Mouse (Mus musculus) adrenal gland, postnatal 25 days (tissue): Measurements from ENCODE around the gene Tnr. TPM values are rescaled to one million over a fixed set of nuclear protein-coding genes. Genes with fewer than 3 reads are reported as not detected.

Source experiments
- DNase-seq: peaks from one replicate; pipeline ENCODE4 v3.0.0; 2021; ENCODE audit warnings: mixed read lengths
- long read RNA-seq: library from polyadenylated mRNA; stranded (forward); transcript quantifications from one replicate; pipeline ENCODE4 v2.0.0, GENCODE M21; 2021
- total RNA-seq: library from RNA; stranded (reverse); gene quantifications from 2 replicates; pipeline ENCODE4 v1.2.3, GENCODE M21; 2021

The Tnr gene
- 2.0 and 5.0 TPM in 2 replicates for total RNA-seq
- long read RNA-seq: 0 reads

DNA sequence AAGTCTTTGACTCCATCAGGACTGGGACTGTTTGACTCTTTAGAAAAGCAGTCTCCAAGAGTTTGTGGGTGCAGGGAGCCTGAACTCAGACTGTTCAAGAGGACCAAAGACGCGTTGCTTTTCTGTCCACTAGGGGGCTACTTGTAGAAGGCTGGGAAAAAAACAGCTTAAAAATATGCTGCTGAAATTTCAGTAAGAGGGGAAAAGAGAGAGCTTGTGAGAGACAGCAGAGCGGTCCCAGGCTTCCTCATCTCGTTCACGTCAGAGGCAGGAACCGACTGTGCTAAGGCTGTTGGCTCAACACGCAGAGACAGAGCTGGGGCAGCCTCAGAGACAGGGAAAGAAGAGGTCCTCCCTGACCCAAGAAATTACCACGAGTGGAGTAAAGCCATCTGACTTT lies at the start of gene Tnr:
Gene Tnr, plus strand, starts transcription at position 192 of the 400 bp plus-strand sequence.
- peak; percentile 13 for DNase-seq

DNA sequence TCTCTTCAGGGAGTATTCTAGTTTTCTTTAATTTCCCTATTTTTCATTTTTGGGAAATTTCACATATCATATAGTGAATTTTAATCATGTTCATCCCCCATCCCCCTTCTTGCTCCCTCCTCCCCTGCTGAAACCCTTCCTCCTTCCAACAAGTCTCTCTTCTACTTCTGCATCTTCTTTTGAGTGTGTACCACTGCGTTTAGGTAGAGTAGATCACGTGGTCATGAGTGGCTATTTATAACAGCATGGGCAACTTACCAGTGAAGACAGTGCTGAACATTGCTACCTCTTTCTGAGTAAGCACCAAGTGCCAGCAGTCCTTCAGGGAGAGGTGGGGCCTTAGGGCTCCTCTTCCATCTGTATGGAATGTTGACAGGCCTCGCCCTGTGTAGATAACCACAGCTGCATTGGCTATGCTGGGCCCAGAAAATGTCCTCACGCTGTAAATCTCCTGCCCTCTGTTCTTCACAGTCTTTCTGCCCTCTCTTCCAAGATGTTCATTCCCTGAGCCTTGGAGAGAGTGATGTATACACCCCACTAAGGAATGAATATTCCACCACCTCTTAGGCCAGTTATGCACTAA lies 33.6 kb upstream of the Tnr start:
- DNase-seq: no peak

DNA sequence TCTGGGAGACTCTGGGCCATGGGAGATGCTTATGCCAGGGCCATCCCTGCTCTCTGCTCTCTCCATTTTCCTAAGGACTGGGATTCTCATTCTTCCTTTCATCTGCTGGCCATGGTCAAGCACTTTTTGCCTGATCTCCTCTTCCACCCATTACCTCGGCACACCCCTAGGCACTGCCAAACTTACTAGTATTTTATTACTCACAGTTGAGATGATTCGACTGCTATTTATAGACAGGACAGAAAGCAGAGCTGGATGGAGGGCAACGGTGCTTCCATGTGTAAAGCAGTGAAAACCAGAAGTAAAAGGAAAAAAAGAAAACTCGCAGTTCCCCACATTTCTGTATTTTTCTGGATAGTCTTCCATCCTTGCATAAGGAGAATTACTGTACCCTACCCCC lies 31.0 kb upstream of the Tnr start:
- DNase-seq: no peak

DNA sequence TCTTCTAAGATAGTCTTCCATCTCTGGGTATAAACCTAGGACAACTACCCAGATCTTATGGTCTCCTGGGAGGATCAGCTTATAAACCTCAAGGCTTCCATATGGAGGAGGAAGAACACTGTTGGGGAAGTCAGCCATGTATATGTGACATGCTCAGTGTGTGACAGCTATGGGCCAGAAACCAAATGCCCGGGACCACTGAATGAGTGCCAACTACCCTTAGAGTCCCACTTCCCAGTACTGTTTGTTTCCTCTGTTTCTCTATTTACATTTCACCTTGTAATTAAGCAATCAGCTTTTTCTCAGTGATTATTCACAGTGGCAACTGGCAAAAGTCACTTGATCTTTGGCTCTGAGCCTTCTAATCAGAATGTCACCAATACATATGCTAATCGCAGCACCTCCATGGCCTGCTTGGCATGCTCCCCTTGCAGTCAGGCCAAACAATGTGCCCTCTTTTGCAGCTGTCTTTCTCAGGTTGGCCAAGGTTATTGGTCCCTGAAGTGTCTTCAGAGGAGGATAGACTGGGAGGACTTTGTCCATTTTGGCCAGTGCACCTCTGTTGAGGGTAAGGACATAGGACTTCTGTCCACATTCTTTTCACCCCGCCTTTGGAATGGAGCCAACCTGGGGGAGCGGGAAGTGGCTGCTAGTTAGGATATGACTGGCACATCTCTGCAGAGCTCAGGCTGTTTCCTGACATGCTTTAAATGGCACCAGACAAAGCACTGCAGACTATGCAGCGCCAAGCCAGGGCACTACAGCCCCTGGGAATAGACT lies 29.7 kb upstream of the Tnr start:
- no peak for DNase-seq

DNA sequence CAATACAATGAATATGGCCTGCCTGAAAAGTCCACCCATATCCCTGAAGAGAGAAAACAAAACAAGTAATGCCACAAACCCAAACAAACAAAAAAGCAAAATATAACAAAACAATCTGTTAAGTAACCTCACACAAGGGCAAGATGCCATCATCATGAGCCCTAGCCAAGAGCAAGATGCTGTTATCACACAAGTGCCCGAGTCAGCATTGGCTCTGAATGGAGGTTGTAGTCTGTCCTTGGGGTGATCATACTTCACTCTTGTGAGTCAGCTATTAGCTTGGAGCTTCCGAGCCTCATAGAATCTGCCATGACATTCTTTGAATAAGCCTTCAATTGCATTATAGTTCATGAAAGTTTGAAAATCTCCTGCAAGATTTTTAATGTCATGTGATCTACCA lies 25.3 kb upstream of the Tnr start:
- DNase-seq: no peak

DNA sequence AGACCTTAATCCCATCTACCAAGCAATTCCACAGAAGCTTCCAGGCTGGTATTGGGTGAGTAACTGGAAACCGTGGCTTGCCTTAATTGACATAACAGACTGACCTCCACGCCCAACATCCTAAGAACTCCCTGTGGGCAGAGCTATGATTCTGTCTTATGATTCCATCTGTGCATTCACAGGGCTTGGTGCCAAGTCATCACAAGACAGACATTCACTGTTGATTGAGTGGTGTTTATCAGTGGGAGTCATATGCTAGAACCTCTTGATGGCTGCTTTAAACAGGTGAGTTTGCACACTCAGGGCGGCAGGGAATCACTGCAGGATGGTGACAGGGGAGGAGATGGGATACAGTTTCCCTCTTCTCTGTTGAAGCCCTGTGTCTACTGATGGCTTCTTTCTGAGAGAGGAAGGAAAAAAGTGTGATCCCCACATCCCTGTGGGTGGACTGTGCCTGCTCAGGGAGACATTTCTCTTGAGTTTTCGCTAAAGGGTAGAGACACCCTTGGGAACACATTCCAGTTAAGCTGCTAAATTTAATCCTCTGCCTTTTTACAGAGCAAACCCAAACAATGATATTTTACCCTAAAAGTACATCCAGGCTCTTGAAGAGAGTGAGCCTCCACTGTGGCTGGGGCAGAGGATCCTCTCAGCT lies 23.6 kb upstream of the Tnr start:
- DNase-seq: no peak

DNA sequence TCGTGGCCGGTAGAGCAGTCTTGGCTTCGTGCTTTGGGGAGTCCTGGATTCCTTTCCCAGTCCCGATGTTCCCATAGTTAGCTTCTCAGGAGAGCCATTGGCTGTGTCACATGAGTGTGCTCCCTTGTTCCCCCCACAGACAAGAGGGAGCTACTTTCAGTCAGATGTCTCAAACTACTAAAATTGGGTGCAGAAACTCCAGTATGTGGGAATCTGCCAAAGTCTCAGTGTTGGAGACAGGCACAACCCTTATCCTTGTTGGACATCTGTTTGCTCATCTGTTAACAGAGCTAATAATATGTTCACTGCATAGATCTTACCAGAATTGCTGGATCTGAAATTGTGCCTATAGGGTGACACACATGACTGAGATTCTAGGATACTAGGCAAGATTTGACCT lies 21.7 kb upstream of the Tnr start:
- no peak for DNase-seq

DNA sequence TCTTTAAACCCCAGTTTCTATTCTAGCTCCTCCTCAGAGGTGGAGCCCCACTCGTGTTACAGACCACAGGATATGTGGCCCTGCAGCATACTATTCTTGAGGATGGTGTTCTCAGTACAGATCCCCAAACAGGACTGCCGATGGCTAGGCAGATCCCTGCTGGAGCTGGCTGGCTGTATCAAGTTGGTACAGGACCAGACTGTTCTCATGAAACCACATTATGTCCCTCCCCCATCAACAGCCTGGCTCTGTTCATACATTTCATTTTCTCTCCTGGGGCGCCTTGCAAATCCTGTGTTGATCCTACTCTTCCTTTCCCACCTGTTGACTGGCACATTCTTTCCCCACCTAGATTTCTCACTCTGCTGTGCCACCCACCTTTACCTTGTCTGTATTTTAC lies 12.9 kb upstream of the Tnr start:
- DNase-seq: no peak

DNA sequence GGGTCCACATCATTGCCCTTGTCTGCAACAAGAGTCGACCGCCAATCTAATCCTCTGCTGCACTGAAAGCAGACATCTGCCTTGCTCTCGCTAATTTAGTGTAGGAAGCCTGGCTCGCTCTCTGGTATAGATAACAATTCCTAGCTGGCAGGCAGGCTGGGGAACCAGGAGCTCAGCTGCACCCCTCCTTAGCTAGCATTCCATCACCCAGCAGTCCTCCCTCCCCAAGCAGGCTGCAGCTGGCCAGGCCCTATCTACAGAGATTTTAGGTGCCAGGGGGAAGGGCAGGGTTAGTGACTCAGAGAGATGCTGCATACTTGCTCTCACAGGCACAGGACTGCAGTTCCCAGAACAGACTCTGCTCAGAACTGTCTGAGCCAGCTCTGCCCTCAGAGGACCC lies 5.9 kb upstream of the Tnr start:
- DNase-seq: no peak

DNA sequence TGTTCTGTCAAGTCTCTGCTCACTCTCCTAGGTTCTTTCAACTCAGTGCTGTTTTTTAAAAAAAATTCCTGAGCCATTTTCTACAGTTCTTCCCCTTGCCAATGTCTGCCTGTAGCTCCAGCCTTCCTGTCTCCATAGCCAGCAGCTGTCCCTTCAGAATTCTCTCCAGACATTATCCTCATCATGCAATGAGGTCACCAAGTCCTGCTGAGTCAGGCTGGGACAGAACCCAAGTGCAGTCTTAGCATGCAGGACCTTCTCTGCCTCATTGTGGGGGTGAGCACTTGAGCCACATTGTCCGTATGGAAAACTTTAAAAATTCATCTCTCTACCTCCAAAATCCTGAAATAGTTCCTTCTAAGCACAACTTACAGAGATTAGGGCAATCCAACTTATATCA lies 4.4 kb upstream of the Tnr start:
- no peak for DNase-seq

DNA sequence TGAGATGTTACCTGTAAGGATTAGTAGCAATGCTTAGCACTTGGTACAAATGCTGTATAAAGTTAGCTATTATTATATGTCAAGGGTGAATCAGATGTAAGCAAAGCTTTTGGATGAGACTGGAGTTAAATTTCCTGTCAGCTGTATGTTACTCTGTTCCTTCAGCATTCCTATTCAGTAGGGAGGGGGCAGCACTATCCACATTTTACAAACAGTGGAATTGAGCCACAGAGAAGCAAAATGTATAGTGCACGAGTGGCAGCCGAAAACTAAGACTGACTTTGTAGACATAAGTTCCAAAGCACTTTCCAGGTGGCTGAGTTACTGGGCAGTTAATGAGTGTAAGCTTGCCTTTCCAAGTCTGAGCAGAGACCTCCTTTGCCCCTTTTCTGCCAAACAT lies 500 bp upstream of the Tnr start:
- DNase-seq: no peak

DNA sequence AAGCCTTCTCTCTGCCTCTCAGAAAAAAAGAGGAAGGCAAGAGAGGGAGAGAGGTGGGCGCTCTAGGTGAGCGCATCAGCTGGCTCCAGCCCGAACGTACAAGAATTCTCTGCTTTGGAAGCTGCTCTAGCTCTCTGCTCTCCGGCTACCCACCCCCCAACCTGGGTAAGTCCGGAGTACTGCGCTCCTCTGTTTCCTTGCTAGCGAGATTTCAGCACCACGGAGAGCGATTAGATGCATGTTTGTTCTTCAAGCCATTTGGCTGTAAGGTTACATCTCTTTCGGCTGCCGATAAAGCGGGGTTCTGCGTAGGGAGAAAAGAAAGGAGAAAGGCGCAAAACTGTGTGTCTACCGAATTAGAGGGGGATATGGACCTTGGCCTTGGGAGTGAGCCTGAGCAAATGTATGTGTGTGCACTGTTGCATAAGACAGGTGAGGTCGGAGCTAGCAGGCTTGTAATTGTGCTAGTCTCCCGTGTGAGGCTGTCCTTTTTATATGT lies 531 bp downstream of the Tnr start:
- DNase-seq: peak; percentile 69

DNA sequence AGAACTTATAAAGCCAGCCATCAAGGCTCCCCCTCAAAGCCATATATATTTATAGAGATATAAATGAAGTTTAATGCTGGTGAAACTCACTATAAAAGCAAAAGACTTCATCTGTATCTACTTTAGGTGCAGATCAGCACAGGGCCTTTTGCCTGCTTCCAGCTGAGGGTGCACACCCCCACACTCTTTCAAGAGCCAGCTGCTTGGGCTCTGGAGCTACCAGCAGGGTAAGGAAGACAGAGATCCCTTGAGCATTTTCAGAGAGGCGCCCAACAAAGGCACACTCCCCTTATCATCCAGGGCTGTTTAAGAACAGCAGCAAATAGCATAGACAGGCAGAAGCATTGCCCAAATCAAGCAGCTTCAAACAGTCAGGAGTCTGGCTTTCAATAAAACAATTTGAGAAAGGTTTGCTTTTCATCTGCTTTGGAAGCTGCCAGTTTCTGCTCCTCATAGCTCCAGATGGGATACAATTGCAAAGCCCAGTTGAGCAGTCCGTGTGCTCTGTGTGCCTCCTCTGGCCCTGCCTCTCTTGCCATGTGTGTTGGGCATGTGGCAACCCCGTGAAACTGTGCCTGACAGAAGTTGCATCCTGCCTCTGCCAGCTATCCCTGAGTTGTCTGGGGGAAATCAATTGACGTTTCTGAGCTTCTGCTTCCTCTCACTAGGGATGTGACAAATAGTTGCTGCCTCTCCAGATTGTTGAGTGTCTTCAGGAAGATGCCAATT lies 9.4 kb downstream of the Tnr start:
- no peak for DNase-seq

DNA sequence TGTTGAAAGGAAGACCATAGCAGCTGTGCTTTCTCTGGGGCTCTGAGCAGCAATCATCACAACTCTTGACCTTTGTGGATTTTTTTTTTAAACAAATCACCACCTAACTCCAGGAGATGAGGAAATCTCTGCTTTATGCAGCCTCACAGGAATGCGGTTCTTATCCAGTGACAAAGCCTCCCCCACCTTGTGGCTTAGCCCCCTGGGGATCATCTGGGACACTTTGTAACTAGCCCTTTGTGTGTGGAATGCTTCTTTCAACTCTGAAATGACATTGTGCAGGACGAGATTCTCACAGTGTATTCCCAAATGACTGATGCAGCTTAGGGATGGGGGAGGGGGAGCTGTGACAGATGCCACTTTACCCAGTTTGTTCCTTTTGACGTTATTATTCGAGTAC lies 12.0 kb downstream of the Tnr start:
- DNase-seq: no peak

DNA sequence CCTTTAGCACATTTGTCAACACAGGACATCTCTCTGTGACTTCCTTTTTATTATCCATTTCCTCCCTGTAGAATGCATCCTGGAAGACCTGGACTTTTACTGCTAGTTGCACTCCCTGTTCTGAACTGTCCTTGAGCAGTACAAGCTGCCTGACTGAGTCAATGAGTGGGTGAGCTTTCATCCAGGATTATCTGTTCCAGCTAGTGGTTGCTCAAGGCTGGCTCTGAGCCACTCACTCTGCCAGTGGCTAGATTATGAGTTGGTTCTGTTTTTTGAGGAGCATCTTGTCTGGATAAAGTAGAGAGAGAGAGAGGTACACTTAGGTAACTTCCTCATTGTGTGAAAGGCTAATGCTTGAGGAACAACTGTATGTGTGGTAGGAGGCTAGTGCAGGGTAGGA lies 14.0 kb downstream of the Tnr start:
- DNase-seq: no peak

DNA sequence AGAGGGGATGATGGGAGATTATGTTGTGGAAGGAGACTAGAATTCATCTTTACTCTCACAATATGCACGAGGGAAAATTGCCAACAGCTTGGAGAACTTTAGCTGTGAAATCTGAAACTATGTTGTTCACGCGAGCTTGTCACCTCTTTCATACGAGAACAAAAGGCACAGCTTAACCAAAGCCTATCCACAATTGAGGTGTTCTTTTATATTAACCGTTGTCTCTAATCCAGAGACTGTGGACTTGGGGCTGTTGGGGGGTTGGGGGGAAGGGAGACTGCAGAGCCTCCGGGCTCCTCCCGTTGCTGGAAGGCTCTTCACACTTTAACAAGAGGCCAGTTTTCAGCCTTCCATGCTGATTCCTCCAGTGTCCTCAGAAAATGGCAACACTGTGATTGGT lies 14.5 kb downstream of the Tnr start:
- no peak for DNase-seq

DNA sequence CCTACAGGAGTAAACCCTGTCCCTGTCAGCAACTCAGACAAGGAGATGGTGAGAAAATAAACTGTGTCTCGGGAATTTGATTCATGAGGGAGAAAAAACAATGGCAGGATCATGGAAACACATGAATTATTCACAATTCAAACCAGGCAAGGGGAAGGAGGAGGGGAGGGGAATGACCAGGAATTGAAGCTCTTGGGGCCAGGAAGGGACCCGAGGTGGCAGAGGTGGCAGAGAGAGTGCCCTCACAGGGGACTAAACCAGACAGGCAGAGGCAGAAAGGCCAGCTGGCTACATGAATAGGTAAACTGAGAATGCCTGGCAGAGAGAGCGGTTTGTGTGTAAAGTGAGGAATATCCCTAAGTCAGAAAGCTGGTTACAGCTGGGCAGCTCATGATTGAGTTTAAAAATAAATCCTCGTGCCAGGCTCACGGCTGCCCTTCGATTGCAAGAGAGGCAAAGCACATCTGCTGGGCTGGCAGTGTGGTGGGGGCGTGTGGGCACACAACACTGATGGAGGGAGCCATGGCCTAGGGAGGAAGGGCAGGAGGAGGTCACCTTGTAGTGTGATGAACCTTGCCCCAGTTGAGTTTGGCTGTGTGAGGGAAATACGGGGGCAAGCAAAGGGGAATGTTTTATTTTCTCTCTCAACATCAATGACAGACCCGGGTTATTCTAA lies 22.0 kb downstream of the Tnr start:
- DNase-seq: no peak

DNA sequence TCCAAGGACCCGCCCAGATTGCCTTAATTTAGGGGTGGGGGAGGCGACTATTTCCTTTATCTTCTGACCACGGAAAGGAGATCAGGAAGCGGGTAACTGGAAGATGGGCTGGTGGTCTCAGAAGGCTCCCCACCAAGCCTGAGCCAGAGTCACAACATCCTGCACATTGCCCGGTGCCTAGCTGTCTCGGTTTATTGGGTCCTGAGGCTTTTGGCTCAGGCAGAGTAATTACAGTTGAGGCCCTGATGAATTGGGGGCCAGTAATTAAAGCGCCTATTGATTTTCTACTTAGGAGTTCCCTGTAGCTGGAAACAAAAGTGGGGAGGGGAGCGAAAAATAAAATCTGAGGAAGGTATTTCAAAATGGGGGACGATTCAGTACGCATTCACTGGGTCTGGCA lies 27.5 kb downstream of the Tnr start:
- DNase-seq: no peak

DNA sequence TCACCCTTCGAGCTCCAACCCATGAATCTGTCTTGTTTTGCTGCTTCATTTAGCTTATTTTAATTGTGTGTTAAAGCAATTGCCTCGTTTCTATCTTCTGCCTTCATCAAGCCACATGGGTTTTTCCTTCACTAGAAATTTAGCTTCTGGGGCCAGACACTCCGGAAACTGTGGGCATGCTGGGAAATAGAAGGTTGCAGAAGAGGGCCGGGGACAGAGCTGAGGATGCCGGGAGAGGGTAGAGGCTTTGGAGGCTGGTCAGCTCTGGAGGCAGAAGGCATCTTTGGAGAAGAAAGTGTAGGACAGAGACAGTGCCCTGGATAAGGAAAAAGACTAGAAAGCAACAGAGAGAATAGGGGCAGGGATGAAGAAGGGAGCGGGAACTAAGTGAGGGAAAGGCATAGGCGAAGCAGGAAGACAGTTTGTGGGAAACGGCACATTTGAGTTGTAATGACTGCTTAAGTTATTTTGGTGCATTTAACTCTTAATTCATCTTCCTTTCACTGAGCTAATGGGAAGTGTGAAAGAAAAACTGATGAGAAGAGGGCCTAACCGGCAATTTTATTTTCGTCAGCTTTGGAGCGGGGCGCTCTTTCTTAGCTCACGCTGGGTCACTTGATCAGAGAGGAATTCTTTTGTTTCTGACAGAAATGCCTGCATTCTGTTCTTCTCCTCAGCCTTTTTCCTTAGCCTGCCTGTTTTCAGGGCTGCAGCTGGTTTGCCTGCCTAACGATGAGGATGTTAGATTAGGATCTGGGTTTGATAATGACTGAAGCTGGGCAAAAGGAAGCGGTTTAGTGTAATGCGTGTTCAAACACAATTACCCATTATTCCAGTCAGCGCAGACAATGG lies 28.2 kb downstream of the Tnr start:
- DNase-seq: no peak

DNA sequence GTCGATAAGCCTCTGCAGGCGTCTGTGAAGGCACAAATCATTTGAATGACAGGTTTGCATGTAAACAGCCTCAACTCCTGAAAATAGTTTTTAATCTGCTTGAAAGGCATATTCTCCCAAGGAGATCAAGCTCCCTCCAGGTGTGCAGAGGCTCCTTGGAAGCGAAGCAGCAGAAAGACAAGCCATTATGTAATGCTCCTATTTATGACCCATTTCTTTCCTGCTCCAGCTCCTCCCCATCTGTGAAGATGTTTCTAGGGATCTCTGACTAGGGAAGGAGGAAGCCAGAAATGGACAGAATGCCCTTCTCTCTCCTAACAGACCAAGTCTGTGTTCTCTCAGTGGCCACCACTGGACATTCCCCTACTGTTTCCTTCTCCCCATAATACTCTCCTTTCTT lies 38.0 kb downstream of the Tnr start:
- no peak for DNase-seq

DNA sequence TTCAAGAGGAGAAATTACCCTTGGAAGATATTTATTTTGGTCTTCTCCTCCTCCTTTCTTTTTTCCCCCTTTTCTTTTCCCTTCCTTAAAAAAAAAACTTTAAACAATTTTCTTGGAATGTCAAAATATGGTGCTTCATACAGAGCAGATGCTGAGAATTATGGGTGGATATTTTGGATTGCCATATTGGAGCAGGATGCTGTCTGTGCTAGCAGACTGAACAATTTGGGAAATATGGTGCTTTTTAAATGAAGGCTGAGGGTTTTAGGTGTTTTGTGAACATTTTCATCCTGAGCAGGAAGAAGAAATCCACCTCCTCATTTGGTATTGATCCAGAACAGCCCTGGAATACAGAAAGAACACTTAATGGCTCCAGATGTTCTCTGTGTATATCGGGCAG lies 41.6 kb downstream of the Tnr start:
- DNase-seq: no peak
